Mouse (Mus musculus): ENCODE data around the gene St3gal4.

- TF ChIP-seq CTCF (IDR thresholded peaks at IDR 0.05; ENCODE audit: control insufficient read depth, insufficient read depth, low read length) (no peak), POLR2A (IDR thresholded peaks at IDR 0.05; ENCODE audit: borderline replicate concordance, control insufficient read depth, low read depth, low read length) (no peak)
Observed at GRCm38 (mm10) chr9:35156002-35156710, 37.1 kb upstream of the St3gal4 start.

Measured in bone marrow, adult 2 months (tissue).